In genomic region chr14:71129771-71130211, GRCm38 (mm10) we compare ENCODE assay signal across 11 mouse cellular contexts.
DNase-seq lines count a peak whose midpoint lies in the region; ATAC-seq and TF ChIP-seq lines count a peak whose summit lies in the region.
"Had no signal": no experiment of that assay in that cellular context is flagged by ENCODE, and none has a peak within 500 bp of the region (broad histone marks: within the 10 kb centered on the region; RNA-seq: fewer than 3 reads in every experiment).

No protein-coding gene starts in this region.

- H3K36me3 ChIP-seq in midbrain, postnatal 0 days (ENCODE audit: insufficient read depth, low read length), result no peaks in the 10 kb centered on the region
- no peaks in the 10 kb centered on the region for H3K36me3 ChIP-seq in midbrain, embryonic 13.5 days
- H3K36me3 ChIP-seq in heart, embryonic 15.5 days, result no peaks in the 10 kb centered on the region
- H3K36me3 ChIP-seq: limb, embryonic 10.5 days; midbrain, embryonic 10.5 days had no signal

- H3K4me1 ChIP-seq in midbrain, postnatal 0 days (ENCODE audit: insufficient read depth, low read length), result no peaks in the 10 kb centered on the region
- no peaks in the 10 kb centered on the region for H3K4me1 ChIP-seq in midbrain, embryonic 13.5 days (replicated peaks)
- H3K4me1 ChIP-seq in cerebellum, adult 2 months (ENCODE audit: control insufficient read depth, insufficient read depth, low read length), result no peaks in the 10 kb centered on the region
- peaks cover 21% of the 10 kb centered on the region for H3K4me1 ChIP-seq in heart, embryonic 15.5 days (replicated peaks)
- H3K4me1 ChIP-seq: forebrain, embryonic 13.5 days; midbrain, embryonic 10.5 days had no signal

- H3K9ac ChIP-seq in midbrain, postnatal 0 days (replicated peaks; ENCODE audit: low read length, poor library complexity, severe bottlenecking), result no peak overlapping the region
- no peak overlapping the region for H3K9ac ChIP-seq in midbrain, embryonic 13.5 days (replicated peaks)
- H3K9ac ChIP-seq in heart, embryonic 15.5 days, result no peak overlapping the region
- H3K9ac ChIP-seq: forebrain, embryonic 13.5 days had no signal

- WGBS in midbrain, postnatal 0 days, result 85% methylated on average over 4 of the region's 4 CpGs
- 89% methylated on average over 4 of the region's 4 CpGs for WGBS in midbrain, embryonic 13.5 days
- 56% methylated on average over 4 of the region's 4 CpGs for WGBS in cerebellum, adult 2 months
- WGBS in heart, embryonic 15.5 days, result 39% methylated on average over 4 of the region's 4 CpGs

- no peak for TF ChIP-seq POLR2A in cerebellum, adult 2 months (IDR thresholded peaks at IDR 0.05; ENCODE audit: borderline replicate concordance, insufficient read depth, low read length)

- no peak for TF ChIP-seq CTCF in midbrain, postnatal 0 days (IDR thresholded peaks at IDR 0.05)
- TF ChIP-seq CTCF in cerebellum, adult 2 months (IDR thresholded peaks at IDR 0.05; ENCODE audit: borderline replicate concordance, insufficient read depth, low read depth, low read length), result no peak

- no peak overlapping the region for H3K4me2 ChIP-seq in midbrain, postnatal 0 days (ENCODE audit: low read depth, low read length, poor library complexity, severe bottlenecking)
- no peak overlapping the region for H3K4me2 ChIP-seq in midbrain, embryonic 13.5 days (replicated peaks)
- peak overlapping the region; percentile 24 for H3K4me2 ChIP-seq in heart, embryonic 15.5 days
- H3K4me2 ChIP-seq: forebrain, embryonic 13.5 days had no signal

- H3K4me3 ChIP-seq in midbrain, postnatal 0 days (ENCODE audit: low read depth, low read length), result no peak overlapping the region
- H3K4me3 ChIP-seq in midbrain, embryonic 13.5 days (replicated peaks), result no peak overlapping the region
- no peak overlapping the region for H3K4me3 ChIP-seq in cerebellum, adult 2 months (replicated peaks; ENCODE audit: insufficient read depth, low read depth, low read length)
- H3K4me3 ChIP-seq in heart, embryonic 15.5 days, result no peak overlapping the region
- H3K4me3 ChIP-seq: forebrain, embryonic 13.5 days; limb, embryonic 10.5 days; midbrain, embryonic 10.5 days had no signal

- H3K27me3 ChIP-seq in midbrain, postnatal 0 days (ENCODE audit: insufficient read depth, low read length), result no peaks in the 10 kb centered on the region
- H3K27me3 ChIP-seq in midbrain, embryonic 13.5 days, result no peaks in the 10 kb centered on the region
- H3K27me3 ChIP-seq in cerebellum, adult 2 months (ENCODE audit: control insufficient read depth, insufficient read depth, low read length), result no peaks in the 10 kb centered on the region
- no peaks in the 10 kb centered on the region for H3K27me3 ChIP-seq in heart, embryonic 15.5 days
- H3K27me3 ChIP-seq: forebrain, embryonic 13.5 days had no signal

- peak; percentile 7 for DNase-seq in midbrain, postnatal 0 days (ENCODE audit: low spot score)
- DNase-seq in cerebellum, adult 2 months, result peak; percentile 14 to 16
- no peak for DNase-seq in urinary bladder, postnatal 4 days (ENCODE audit: low spot score in 2 of 2)
- DNase-seq in right cerebral cortex, postnatal 14 days, result no peak
- DNase-seq: thymus, adult 2 months had no signal

- no peak overlapping the region; the same call in 1 of the 2 replicates for H3K27ac ChIP-seq in midbrain, postnatal 0 days (ENCODE audit: low read depth, low read length)
- H3K27ac ChIP-seq in midbrain, embryonic 13.5 days, result no peak overlapping the region
- no peak overlapping the region for H3K27ac ChIP-seq in cerebellum, adult 2 months (ENCODE audit: insufficient read depth, low read length)
- peak overlapping the region; percentile 87 for H3K27ac ChIP-seq in heart, embryonic 15.5 days
- H3K27ac ChIP-seq: forebrain, embryonic 13.5 days; limb, embryonic 10.5 days; midbrain, embryonic 10.5 days had no signal

- ATAC-seq in midbrain, postnatal 0 days (ENCODE audit: low FRiP score), result peak; percentile 65
- no peak for ATAC-seq in midbrain, embryonic 13.5 days
- peak; percentile 94 for ATAC-seq in heart, embryonic 15.5 days (replicated peaks; ENCODE audit: insufficient number of reproducible peaks, insufficient read depth, low FRiP score, low read depth)
- ATAC-seq in CD4-positive, CD25-positive, alpha-beta regulatory T cell, adult 4 months, result no peak
- ATAC-seq: forebrain, embryonic 13.5 days had no signal

- H3K9me3 ChIP-seq in midbrain, postnatal 0 days (ENCODE audit: low read length), result no peaks in the 10 kb centered on the region
- H3K9me3 ChIP-seq in midbrain, embryonic 13.5 days, result no peaks in the 10 kb centered on the region
- H3K9me3 ChIP-seq in heart, embryonic 15.5 days (replicated peaks), result no peaks in the 10 kb centered on the region
- H3K9me3 ChIP-seq: forebrain, embryonic 13.5 days; limb, embryonic 10.5 days; midbrain, embryonic 10.5 days had no signal

Comparison
In these comparisons a context has a peak if more than half of its experiments do, and no peak if none do; other contexts are left out.
1. ATAC-seq: peak in midbrain, postnatal 0 days (single experiment) and heart, embryonic 15.5 days (single experiment); none in midbrain, embryonic 13.5 days (single experiment) and CD4-positive, CD25-positive, alpha-beta regulatory T cell, adult 4 months (single experiment).
2. DNase-seq: peak in midbrain, postnatal 0 days (single experiment) and cerebellum, adult 2 months (2 of 2); none in urinary bladder, postnatal 4 days (0 of 2) and right cerebral cortex, postnatal 14 days (single experiment).